Mouse (Mus musculus) ES-E14 (cell line): Measurements from ENCODE around the gene Cops9.

Source experiments
- HCFC1 ChIP-seq: IDR thresholded peaks from 2 replicates; pipeline ENCODE4 v1.6.1; 2012; ENCODE audit warnings: low read length, inconsistent platforms, borderline replicate concordance; ENCODE audit not compliant: insufficient read depth
- ZC3H11A ChIP-seq: IDR thresholded peaks from 2 replicates; pipeline ENCODE4 v1.6.1; 2012; ENCODE audit warnings: low read depth, mild to moderate bottlenecking, inconsistent platforms, low read length, borderline replicate concordance

DNA sequence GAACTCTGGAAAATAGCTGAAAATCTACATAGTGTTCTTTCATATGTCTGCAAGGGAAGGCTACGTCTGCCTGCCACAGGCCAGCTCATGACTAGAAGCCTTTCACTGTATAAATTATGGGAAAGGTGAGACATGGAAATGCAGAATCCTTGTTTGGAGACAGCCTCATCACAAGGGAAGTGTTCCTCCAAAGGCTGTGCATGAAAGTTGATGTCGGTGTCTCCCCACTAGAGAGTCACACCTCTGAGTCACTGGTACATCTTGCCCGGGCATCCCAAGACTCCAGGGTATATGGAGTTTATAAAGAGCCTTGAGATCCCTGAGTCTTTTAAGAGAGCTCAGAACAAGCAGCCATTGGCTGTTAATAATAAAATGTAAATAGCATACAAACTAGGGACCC, 11.4 kb upstream of the Cops9 start:
- TF ChIP-seq ZC3H11A (no peak), HCFC1 (no peak)
